Mouse (Mus musculus) bone marrow, adult 2 months (tissue): ENCODE results near the gene Ube2n. TPM values are rescaled to one million over a fixed set of nuclear protein-coding genes. Genes with fewer than 3 reads are reported as not detected.

Source experiments
- H3K27ac ChIP-seq: fragments of 200-500 bp; 2 replicates; pipeline ENCODE4 v1.5.1; 2012; ENCODE audit warnings: low read depth, mild to moderate bottlenecking, control low read depth, inconsistent platforms, low read length; ENCODE audit not compliant: control insufficient read depth, poor library complexity, insufficient read depth
- H3K4me1 ChIP-seq: fragments of 200-500 bp; 2 replicates; pipeline ENCODE4 v1.6.1; 2011; ENCODE audit warnings: low read length; ENCODE audit not compliant: control insufficient read depth, insufficient read depth
- H3K4me3 ChIP-seq: fragments of 200-500 bp; replicated peaks from 2 replicates; pipeline ENCODE3; 2011; ENCODE audit warnings: mild to moderate bottlenecking, low read depth, low read length, control low read depth; ENCODE audit not compliant: control insufficient read depth
- CTCF ChIP-seq: fragments of 200-500 bp; IDR thresholded peaks from 2 replicates; pipeline ENCODE4 v1.5.1; 2011; ENCODE audit warnings: low read length, control low read depth; ENCODE audit not compliant: control insufficient read depth, insufficient read depth
- POLR2A ChIP-seq: fragments of 200-500 bp; IDR thresholded peaks from 2 replicates; pipeline ENCODE4 v1.6.1; 2011; ENCODE audit warnings: low read depth, mild to moderate bottlenecking, control low read depth, low read length, borderline replicate concordance; ENCODE audit not compliant: control insufficient read depth
- WGBS: fragments of 180-500 bp; shearing (Covaris S2); methylation state at CpG from one replicate; pipeline ENCODE4 v1.1.7; 2018; 5-methylcytosine and 5-hydroxymethylcytosine counted together
- polyA plus RNA-seq: library from polyadenylated mRNA; stranded (reverse); fragments of >200 nt; gene quantifications from 2 replicates; pipeline ENCODE4 v1.2.4, GENCODE M21; 2011; ENCODE audit warnings: low replicate concordance; ENCODE audit not compliant: missing spikeins, insufficient read depth, insufficient read length

The Ube2n gene
- polyA plus RNA-seq, 1 experiment, result 80.7 TPM

DNA sequence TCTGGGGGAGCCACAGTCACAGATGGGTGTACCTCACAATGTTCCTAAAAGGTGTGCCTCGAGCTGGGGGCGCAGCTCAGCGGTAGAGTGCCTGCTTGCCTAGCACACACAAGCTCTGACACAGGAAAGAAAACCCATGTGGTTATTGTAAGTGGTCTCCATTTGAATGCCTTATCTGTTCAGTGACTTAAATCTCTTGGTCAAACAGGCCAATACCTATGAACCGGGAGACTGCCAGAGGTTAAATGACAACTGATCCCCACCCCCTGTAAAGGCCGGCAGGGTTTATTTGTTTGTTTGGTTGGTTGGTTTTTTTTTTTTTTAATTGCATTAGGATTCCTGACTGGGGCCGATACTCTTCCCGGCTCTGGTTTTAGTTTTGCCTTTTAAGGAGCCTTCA lies 44.5 kb downstream of the Ube2n start:
- no peak overlapping the region for H3K4me3 ChIP-seq
- H3K4me1 ChIP-seq, result no peaks in the 10 kb centered on the region; the same call in 1 of the 2 replicates
- TF ChIP-seq POLR2A, result no peak
- no peak overlapping the region for H3K27ac ChIP-seq
- WGBS, result 82% methylated on average over 7 of the region's 7 CpGs

DNA sequence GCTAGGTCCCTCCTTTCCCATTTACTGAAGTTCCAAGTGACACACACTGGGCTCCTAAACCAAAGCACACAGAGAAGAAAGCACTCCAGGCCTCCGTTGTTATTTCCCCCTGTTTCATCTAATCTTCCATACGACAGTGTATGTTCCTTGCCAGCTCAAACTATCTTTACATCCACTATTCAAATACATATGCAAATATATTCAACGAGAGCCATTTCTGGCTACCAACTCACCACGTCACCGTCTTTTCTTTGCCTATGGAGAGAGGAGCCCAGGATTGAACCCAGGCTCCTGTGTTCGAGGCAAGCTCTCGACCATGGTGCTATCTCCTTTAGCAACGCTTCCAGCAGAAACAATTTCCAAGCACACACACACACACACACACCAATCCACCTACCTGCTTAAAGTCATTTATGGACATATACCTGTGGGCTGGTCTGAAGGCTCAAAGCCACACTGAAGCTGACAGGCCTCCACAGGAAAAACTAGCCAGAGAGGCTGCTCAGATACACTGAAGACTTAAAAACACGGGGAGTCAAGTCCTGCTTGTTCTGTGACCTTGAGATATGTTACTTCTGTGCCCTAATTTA lies 45.5 kb downstream of the Ube2n start:
- Histone ChIP-seq H3K27ac (no peak overlapping the region), H3K4me1 (no peaks in the 10 kb centered on the region; the same call in 1 of the 2 replicates), H3K4me3 (peak overlapping the region; percentile 40)
- no peak for TF ChIP-seq POLR2A
- no peak for TF ChIP-seq CTCF
- WGBS, result 86% methylated on average over 9 of the region's 9 CpGs

DNA sequence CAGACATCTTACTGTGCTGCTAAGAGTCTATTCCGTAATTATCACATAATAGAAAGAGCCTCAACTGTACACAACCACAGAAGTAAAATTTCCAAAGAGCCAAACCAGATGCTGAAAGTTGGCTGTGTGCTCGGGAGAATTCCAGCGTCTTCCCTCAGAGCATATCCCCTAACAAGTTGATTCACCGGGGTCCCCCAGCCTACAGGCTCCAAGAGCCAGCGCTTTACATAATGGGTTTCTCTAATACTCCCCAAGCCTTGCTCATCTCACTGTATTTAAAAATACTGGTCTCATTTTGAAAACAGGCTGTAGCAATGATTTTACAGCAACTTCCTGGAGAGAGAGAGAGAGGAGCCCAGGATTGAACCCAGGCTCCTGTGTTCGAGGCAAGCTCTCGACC lies 46.7 kb downstream of the Ube2n start:
- Histone ChIP-seq H3K4me1 (peaks cover 1% of the 10 kb centered on the region; the same call in 1 of the 2 replicates), H3K4me3 (peak overlapping the region; percentile 52), H3K27ac (no peak overlapping the region)
- whole genome bisulfite sequencing, result 67% methylated on average over 7 of the region's 7 CpGs
- TF ChIP-seq POLR2A (no peak), CTCF (no peak)

DNA sequence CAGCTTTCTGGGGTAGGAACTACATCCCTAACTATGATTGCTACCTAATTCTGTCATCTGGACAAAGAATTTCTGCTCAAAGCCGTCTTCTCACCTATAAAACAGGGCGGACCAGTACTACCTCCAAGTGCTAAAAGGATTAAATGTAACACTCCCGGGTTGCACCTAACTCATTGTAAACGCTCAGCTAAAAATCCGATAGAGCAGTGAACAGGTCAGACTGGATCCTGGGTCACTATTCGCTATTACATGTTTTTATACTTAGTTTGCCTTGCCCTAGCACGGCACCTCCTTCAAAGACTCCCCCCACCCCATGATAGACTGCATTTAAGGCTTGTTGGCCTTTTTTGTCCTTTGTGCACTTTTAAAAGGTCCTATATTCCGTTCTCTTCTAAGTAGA lies 47.5 kb downstream of the Ube2n start:
- TF ChIP-seq POLR2A, result no peak
- no peak for TF ChIP-seq CTCF
- H3K4me3 ChIP-seq, result peak overlapping the region; percentile 82
- WGBS, result 35% methylated on average over 8 of the region's 8 CpGs
- peak overlapping the region; percentile 24; the same call in 1 of the 2 replicates for H3K27ac ChIP-seq
- peaks cover 1% of the 10 kb centered on the region; the same call in 1 of the 2 replicates for H3K4me1 ChIP-seq

DNA sequence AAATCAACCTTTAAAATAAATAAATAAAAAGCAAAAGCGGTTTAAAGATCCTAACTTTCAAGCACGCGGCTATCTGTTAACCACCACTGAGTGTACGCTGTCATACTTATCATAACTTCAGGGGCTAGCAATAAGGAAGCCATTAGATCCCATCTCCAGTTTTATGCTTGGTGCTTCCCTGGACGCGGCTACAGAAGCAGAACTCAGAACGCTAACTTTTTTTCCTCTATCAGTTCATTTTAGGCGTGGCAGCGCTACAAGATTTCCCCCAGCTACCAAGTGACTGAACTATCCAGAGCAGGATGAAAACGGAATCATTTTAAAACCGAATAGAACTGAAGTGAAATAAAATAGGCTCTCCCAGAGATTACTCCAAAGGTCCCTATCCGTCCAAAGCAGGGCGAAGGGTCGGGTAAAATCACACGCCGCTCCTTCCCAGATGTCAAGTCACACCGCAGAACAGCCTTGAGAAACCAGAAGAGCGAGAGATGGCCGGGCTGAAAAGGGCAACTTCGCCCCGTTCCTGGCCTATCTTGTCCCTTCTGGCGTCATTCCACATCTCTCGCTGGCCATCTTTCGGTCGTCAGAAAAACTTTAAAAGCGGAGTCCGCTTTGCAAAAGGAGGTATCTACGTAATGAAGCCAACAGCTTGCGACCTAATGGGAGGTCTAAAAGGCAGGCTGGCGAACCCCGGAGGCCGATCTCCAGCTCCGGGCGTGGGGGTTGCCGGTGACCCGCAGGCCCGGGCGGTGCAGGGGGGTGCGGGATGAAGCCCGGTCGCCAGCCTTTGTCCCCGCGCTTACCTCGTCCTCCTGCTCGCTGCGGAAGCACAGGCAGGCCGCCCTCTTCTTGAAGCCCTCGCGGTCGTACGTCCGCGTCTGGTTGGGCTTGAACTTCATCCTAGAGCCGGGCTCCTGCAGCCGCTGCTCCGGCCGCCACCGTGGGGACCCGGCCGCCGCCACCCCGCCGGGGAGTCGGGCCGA lies 48.2 kb downstream of the Ube2n start:
- no peak for TF ChIP-seq POLR2A
- TF ChIP-seq CTCF, result no peak
- peak overlapping the region; percentile 97 for H3K27ac ChIP-seq
- under 1% methylated on average over 65 of the region's 65 CpGs for WGBS
- peak overlapping the region; percentile 82 for H3K4me3 ChIP-seq
- peaks cover 1% of the 10 kb centered on the region; the same call in 1 of the 2 replicates for H3K4me1 ChIP-seq

DNA sequence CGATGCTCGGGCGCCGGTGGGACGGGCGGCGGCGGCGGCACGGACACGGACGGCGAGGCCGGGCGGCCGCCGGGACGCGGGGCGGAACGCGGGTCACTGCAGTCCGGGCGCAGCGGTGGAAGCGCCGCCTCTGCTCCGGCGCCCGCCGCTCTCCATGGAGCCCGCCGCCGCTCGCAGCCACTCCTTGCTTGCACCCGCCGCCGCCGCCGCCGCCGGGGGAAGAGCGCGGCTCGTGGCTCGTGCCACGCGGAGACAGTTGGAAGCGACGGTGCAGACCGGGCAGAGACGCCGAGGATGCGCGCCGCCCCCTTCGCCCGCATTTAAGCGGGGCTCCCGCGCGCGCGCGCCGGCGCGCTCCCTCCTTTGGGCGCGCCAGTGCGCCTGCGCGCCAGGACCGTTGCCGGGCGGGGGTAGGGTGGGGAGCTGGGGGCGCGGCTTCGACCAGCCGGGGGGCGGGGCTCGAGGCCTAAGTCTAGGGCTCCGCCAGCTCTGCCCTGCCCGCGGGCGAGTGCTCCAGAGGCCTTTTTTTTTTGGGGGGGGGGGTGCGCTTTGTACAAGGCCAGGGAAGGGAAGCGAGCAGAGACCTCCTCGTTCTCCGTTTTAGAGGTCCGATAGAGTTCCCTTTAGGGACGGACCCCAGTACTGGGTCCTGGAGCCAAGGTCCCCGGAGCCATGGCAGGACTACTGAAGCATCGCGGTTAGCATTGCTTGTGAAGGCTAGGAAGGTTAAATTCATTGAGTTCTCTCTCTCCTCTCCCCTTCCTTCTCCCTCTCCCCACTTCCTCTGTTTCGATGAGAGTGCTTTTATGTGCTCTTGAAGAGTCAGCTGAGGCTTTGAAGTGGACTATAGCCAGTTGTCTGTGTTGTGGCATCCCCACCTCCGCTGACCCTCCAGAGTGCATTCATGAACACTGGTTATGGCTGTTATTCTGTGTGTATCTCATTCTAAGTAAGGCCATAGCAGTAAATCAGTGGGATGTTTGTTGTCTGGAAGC lies 49.2 kb downstream of the Ube2n start, which contains the start of gene Nudt4:
Nudt4 (minus strand) TSS at position 296 of the 995 bp plus-strand sequence.
- peak within 1 kb of the TSS; percentile 97 for H3K27ac ChIP-seq
- H3K4me3 ChIP-seq, result peak within 1 kb of the TSS; percentile 82
- H3K4me1 ChIP-seq, result peaks cover 1% of the 10 kb centered on the region; the same call in 1 of the 2 replicates
- 3% methylated on average over 86 of the region's 97 CpGs for WGBS
- no peak for TF ChIP-seq CTCF
- peak; percentile 88 for TF ChIP-seq POLR2A

DNA sequence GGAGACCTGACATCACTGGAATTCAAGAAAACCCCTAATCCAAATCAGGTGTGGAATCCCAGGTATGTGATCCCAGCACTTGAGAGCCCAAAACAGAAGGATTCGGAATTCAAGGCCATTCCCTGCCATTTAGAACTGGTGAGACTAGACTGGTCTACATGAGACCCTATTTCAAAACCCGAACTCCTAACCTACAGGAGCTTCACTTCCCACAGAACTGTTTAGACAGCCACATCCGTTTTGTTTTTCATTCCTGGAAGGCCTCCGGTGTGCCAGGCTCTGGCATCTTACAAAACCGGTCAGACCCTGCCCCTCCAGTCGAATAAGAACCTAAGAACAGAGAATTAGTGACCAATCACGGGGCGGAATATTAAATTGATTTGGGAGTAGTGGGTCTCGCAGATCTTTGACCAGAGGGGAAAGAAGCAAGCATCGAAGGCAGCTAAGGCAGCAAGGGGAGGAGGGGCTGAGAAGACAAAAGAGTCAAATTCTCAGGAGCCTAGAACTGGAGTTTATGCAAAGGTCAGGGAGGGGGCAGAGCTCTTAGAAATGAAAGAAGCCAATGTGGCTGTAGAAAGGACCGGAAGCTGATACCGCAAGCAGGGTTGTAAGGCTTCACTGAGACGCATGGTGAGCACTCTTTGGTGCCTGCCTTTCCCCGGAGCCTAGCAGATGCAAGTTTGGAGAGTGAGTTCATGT lies 50.4 kb downstream of the Ube2n start:
- Histone ChIP-seq H3K4me1 (peaks cover 1% of the 10 kb centered on the region; the same call in 1 of the 2 replicates), H3K27ac (no peak overlapping the region), H3K4me3 (no peak overlapping the region)
- no peak for TF ChIP-seq POLR2A
- 19% methylated on average over 14 of the region's 14 CpGs for WGBS
